Mouse (Mus musculus) hematopoietic stem cell, adult 5-6 weeks (primary cell): Measurements from ENCODE around the gene Agbl5. TPM values are rescaled to one million over a fixed set of nuclear protein-coding genes. Genes with fewer than 3 reads are reported as not detected.

Source experiments
- ATAC-seq, 2 experiments: fragments of 125-278 bp in 1 of 2; replicated peaks in 1 of 2; 2 replicates each; pipeline ENCODE4 v1.8.0; 2016 to 2017; ENCODE audit warnings: inconsistent platforms in 2 of 2, mild to moderate bottlenecking in 2 of 2, moderate number of reproducible peaks in 2 of 2, low read depth in 1 of 2, moderate TSS enrichment in 1 of 2; ENCODE audit not compliant: low FRiP score in 2 of 2, poor library complexity in 2 of 2, severe bottlenecking in 2 of 2, insufficient read depth in 1 of 2, low TSS enrichment in 1 of 2
- total RNA-seq: library from RNA; stranded (forward); fragments of 172-1452, 232-1000 nt; gene quantifications from 2 replicates; pipeline ENCODE4 v1.2.3, GENCODE M21; 2017

Agbl5 gene
- total RNA-seq, 1 experiment from 2014 or later: 25.6 TPM

DNA sequence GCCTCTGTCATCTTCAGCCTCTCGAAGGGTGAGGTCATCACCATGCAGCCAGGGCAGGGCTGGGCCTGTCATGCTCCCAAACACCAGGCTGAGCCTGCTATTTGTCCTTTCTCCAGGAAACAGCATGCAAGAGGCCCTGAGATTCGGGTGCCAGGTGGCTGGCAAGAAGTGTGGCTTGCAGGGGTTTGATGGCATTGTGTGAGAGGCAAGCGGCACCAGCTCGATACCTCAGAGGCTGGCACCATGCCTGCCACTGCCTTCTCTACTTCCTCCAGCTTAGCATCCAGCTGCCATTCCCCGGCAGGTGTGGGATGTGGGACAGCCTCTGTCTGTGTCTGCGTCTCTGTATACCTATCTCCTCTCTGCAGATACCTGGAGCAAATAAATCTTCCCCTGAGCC is 42.4 kb downstream of the Agbl5 start:
- no peak for ATAC-seq

DNA sequence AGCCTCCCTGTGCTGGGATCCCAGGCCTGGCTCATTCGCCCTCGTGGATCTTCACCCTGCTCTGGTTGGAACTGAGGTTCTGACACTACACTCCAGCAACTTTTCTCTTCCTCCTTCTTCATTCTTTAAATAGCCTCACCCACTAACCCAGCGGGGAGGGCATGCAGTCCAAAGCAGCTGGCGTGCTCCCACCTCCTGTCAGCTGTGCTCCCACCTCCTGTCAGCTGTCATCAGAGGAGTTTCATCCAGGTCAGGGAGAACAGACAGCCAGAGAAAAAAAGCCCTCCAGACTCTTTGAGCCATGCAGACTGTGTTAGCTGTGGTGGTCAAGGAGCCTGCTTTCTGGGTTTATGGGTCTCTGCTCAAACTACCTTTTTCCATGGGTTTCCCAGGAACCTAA is 42.9 kb downstream of the Agbl5 start:
- no peak for ATAC-seq

DNA sequence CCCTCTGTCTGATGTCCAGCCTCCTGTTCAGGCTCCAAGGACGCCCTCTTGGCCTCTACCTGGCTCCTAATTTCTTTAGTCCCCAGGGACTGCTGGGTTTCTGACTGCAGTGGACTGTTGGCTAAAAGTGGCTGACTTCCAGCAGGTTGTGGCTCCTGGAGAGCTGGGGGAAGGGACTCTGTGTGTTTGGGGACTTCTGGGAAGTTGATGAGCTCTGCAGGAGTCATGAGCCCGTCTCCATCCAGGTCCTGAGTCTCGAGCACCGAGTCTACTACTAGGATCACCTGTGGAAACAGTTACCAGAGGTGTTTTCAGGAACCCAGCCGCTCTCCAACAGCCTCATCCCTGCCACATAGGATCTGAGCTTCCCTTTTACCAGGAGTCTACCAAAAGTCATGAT is 45.2 kb downstream of the Agbl5 start:
- ATAC-seq: no peak

DNA sequence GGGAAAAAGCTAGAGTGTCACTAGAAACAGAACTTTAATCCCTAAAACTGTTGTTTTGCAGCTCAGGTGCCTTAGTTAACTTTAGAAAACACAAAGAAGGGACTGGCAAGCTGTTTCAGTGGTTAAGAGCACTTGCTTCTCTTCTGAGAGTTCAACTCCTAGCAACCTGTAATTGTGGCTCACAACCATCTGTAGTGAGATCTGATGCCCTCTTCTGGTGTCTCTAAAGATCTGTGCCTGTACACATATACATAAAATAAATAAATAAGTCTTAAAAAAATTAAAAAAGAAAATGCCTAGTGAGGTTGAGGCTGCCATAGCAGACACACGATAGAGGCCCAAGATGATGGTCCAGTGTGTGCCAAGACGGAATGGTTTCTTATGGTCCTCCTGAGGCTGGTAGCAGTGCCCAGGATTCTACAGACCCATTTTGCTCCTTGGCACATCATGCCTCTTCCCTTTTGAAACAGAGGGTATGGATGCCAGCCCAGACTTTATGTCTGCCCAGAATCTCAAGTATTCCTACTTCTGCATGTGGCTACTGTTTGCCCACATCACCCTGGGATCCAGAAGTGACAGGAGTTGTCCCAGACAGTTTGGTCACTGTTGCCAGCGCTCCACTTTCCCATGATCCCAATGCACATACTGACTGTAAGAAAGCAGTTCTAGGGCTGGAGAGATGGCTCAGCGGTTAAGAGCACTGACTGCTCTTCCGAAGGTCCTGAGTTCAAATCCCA is 46.4 kb downstream of the Agbl5 start:
- ATAC-seq: no peak

DNA sequence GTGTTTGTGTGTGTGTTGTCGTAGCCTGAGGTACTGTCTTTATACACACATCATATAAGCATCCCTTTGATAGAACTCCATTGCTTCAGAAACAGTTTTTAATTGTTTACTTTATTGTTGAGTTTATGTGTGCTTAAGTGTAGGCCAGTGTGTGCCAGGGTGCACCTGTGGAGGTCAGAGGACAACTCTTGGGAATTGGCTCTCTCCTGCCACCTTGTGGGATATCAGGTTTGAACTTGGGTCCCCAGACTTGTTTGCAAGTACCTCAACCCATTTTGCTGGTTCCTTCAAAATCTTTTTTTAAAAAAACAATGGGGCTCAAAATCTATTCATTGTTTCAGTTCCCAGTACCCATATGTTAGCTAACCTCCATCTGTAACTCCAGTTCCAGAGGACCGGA is 54.5 kb downstream of the Agbl5 start:
- no peak for ATAC-seq

DNA sequence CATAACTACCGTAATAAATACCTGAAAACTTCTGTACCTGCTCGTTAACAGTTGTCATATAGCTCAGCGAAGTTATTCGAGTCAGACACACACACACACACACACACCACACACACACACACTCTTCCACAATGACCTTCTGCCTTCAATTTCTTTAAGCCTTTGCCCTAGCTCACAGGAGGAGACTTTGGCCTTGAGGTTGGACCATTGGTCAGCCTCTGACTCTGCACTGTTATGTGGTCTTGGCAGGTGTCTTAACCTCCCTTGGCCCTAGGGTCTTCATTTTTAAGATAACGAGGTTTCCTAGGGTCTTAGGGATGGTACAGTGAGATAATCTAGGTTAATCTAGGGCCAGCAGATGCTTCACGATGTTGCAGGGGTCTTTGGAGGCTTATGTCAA is 55.9 kb downstream of the Agbl5 start:
- ATAC-seq: no peak

DNA sequence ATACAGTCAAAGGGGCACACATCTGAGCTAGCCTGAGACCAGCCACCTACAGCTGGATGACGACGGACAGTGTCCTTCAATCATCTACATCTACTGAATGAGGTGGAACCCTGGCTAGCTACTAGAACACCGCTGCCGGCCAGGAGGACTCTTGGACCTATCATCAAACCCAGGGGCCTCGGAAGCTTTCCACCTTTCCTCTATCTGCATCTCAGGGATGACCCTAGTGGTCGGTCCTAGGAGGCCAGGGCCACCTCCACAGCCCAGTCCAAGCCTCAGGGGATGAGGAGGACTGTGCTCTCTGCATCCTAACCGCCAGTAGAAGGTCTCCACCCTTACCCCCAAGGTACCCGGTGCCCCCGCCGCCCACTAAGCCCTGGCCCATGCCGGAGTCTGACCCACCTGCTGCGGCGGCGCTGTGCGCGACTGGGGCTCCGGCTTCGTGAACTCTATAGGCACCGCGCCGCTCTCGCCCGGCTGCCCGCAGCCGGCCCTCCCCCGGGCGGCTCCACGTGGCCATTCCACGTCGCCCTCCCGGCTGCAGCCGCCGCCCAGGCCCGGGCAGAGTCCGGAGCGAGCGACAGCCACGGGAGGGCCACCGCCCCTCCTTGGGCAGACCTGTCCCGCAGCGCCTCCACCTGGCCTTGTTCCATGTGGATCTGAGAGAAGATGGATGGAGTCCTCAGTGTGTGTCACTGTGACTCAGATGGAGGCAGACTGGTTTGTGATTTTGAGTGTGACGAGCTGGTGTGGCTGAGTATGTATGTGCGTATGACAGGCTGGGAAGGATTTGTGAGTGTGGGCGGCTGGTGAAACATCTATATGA is 56.7 kb downstream of the Agbl5 start, which contains the start of gene Cgref1:
Cgref1 (minus strand) TSS at position 636 of the 826 bp plus-strand sequence.
- ATAC-seq: no peak

DNA sequence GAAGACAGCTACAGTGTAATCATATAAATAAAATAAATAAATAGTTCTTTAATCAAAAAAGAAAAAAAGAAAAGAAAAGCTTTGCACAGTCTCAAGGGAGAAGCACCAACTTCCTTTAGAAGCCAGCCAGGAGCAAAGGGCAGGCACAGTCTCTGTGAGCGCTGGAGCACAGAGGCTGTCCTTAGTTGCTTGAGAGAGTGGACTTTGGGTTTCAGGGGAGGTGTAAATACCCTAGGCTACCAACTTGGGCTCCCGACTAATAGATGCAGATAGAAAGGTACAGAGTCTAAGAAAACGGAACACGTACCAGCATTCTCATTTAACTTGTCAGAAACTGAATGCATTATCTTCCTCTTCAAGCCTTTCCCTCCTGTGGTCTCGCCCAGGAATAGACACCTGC is 60.1 kb downstream of the Agbl5 start:
- ATAC-seq: no peak

DNA sequence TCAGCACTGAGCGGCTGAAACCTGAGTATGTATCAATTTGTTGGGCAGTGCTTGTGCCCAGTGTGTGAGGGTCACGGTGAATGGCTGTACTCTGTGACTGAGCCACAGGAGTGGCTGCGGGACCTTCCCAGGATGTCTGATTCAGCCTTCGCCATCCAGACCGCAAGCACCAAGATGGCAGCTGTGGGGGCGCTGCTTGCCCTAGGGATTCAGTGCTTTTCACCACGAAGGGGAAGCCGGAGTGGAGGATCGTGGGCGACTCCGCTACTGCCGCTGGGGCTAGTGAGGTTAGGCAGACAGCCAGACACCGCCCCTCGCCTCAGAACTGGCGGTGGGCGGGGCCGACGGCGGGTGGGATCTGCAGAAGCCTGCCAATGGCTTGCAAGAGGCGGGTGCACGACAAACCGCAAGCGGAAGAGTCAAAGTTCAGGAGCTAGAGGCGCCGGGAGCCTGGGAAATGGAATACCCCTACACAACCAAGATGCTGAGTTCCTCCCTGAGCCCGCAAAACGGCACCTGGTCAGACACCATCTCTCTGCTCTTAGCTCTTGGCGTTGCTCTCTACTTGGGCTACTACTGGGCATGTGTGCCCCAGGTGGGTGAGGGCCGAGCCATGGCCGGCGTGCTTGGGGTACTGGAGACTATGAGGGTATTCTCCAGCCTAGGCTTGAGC is 61.3 kb downstream of the Agbl5 start:
- ATAC-seq: peak; percentile 88 to 90

DNA sequence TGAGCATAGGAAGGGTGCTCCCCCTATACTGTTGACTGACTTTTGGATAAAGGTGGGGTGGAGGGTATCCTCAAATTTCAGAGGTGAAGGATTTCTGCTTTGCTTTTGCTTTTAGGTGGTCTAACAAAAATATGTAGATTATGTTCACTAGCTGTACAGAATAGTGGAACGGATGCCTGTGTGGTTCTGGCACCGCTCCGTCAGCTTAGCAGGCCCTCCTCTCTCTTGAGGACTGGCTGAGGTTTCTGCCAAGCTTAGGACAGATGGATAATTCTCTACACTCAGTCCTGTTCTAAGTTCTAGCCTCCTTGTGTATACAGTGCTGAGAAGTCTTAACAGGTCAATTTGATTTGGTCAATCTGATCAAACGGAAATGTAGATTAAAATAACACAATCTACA is 62.0 kb downstream of the Agbl5 start:
- no peak for ATAC-seq

DNA sequence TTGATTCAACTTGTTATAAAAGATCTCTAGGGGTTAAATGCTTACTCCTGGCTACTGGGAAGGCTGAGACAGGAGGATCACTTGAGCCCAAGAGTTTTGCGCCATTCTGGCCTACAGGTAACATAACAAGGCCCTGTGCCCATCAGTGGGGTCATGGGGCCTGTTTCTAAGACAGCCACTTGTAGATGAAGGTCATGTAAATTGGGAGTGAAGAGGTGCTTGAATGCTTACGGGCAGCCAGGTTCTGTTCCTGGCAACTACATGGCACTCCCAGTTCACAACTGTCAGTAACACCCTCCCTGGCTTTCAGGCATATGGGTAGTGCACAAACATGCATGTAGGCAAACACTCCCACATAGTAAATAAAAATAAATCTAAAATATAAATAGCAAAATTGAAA is 62.4 kb downstream of the Agbl5 start:
- no peak for ATAC-seq

DNA sequence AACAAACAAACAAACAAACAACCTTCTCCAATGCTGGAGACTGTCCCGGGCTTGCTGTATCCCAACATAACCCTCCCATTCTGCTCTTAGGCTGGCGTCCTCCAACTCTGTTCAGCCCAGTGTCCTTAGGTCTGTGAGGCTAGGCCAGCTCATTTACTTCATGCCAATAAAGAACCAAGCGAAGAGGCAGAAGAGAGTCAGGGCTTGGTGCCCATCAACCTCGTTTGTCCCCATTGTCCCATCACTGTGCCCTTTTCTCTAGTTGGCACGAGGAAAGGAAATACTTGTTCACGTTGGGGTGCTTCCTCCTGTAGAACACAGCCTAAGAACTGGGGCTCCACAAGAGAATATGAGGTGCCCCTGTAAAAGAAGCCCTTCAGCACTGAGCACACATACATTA is 63.2 kb downstream of the Agbl5 start:
- no peak for ATAC-seq

DNA sequence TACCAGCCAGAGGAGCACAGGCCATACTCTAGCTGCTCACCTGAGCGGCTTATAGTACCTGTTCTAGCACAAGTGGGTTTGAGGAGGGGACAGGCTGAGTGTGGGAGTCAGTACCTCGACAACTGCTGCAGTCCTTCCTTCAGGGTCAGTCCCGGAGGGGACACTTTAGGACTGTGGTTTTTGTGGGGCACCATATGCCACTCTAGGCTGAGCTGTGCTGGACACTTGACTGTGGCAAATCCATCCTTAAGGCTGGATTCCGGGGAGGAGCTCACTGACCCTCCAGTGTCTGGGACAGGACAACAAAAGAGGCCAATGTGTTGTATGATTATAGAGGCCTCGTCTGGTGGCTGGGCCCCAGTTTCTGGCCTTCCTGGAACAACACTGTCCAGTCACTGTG is 64.1 kb downstream of the Agbl5 start:
- ATAC-seq: no peak

DNA sequence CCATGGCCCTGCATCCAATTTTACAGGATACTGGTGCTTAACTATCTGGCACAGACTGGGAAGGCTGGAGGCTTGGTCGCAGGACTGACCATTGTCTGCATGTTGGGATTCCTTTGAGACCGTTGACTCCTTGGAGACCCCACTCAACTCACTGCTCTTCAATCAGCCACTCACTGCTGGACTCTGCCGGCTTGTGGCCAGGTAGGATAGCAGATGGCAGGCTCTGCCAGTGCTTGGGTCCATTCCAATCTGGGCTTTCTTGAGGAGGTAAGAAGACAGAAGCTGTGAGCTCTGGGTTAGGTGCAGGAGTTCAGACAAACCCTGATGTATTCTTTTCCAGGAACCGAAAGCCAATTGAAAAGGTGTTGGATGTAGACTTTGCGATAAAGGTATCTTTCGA is 65.6 kb downstream of the Agbl5 start:
- ATAC-seq: no peak

DNA sequence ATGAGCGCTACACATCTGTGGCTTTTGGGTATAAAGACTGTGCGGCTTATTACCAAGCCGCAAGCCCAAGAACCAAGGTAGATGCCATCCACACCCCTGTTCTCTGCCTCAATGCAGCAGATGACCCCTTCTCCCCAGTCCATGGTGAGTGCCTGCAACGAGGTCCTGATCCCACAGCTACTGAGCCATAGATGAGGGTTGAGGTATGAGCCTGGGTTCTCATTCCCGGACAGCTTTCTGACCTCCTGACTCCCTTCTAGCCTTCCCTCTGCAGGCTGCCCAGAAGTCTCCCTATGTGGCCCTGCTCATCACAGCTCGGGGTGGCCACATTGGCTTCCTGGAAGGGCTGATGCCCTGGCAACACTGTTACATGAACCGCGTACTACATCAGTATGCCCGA is 66.1 kb downstream of the Agbl5 start:
- no peak for ATAC-seq

DNA sequence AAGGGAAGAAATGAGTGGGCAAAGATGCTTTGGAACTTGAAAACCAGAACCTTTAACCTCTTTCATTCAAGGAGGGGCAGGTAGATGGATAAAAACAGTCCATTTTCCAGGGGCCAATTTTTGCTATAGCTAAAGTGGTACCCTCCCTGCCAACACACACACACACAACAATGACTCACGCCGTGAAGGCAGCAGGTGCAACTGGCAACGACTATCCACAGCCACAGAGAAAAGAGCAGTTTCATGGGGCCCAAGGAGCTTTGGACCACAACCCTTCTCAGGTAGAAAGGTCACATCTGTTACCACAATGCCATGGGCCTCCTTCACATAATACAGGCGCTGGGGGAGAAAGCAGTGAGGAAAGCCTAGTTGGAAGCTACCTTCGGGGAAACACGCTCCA is 67.3 kb downstream of the Agbl5 start:
- ATAC-seq: no peak
